Mouse (Mus musculus) testis, adult 2 months (tissue): Measurements from ENCODE around the gene Thsd7b.

Experiments used
- CTCF ChIP-seq: fragments of 200-500 bp; IDR thresholded peaks from 2 replicates; pipeline ENCODE4 v1.5.1; 2012; ENCODE audit warnings: low read depth, mild to moderate bottlenecking, inconsistent platforms, low read length, moderate library complexity; ENCODE audit not compliant: control insufficient read depth, insufficient read depth, insufficient replicate concordance
- POLR2A ChIP-seq: fragments of 200-500 bp; IDR thresholded peaks from 2 replicates; pipeline ENCODE4 v1.6.1; 2012; ENCODE audit warnings: low read depth, mild to moderate bottlenecking, inconsistent platforms, low read length, moderate library complexity; ENCODE audit not compliant: control insufficient read depth

GRCm38 (mm10) chr1:129713571-129713970 lies 440.5 kb downstream of the Thsd7b start:
- TF ChIP-seq POLR2A (no peak), CTCF (no peak)
